32 mouse cellular contexts compared by ENCODE assay signal in the genomic region with DNA sequence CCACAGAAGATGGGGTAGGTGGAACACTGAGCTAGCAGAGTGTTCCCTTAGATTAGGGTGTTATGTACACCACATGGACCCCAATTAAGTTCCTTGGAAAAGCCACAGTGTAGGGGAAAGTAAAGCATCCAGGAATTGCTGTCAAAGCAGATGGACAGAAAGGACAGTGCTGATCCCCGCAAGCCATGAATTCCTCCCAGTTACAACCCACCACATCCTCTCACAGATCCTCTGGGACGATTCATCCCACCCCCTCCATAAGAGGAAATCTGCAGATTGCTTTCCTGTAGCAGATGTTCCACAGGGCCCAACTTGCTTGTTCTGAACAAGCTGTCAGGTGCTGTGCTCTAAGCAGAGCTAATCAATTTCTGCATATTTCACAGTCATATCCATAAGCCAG.
A peak's percentile ranks its signal among the peaks of the same experiment; 100 is the strongest.
DNase-seq lines count a peak whose midpoint lies in the region; ATAC-seq lines count a peak whose summit lies in the region.
"Had no signal": no experiment of that assay in that cellular context is flagged by ENCODE, and none has a peak within 500 bp of the region (broad histone marks: within the 10 kb centered on the region; RNA-seq: fewer than 3 reads in every experiment).

No protein-coding gene starts in this region.

- H3K4me3 ChIP-seq in midbrain, embryonic 14.5 days (replicated peaks; ENCODE audit: low read depth, low read length) = no peak overlapping the region
- H3K4me3 ChIP-seq in midbrain, embryonic 16.5 days (ENCODE audit: low read depth, low read length) = no peak overlapping the region
- H3K4me3 ChIP-seq in hindbrain, embryonic 14.5 days (replicated peaks; ENCODE audit: low read length) = no peak overlapping the region
- H3K4me3 ChIP-seq in kidney, embryonic 14.5 days (ENCODE audit: low read length) = no peak overlapping the region
- H3K4me3 ChIP-seq: embryonic facial prominence, embryonic 10.5 days; embryonic facial prominence, embryonic 15.5 days; forebrain, embryonic 12.5 days; hindbrain, embryonic 12.5 days; midbrain, embryonic 15.5 days had no signal

- H3K27me3 ChIP-seq in midbrain, embryonic 14.5 days (ENCODE audit: control insufficient read depth, insufficient read depth, low read length) = no peaks in the 10 kb centered on the region
- H3K27me3 ChIP-seq in midbrain, embryonic 16.5 days (ENCODE audit: control insufficient read depth, insufficient read depth, low read depth, low read length) = no peaks in the 10 kb centered on the region
- H3K27me3 ChIP-seq in hindbrain, embryonic 14.5 days (ENCODE audit: control insufficient read depth, insufficient read depth, low read length) = no peaks in the 10 kb centered on the region
- H3K27me3 ChIP-seq in kidney, embryonic 14.5 days (ENCODE audit: control insufficient read depth, insufficient read depth, low read length) = no peaks in the 10 kb centered on the region
- H3K27me3 ChIP-seq: embryonic facial prominence, embryonic 15.5 days; forebrain, embryonic 12.5 days; hindbrain, embryonic 12.5 days; midbrain, embryonic 15.5 days; Patski had no signal

- peak; percentile 5 for DNase-seq in midbrain, embryonic 14.5 days
- DNase-seq in layer of hippocampus, adult 11-12 months (ENCODE audit: low spot score) = peak; percentile 39
- peak; percentile 50 for DNase-seq in layer of hippocampus, adult 9-11 months
- no peak for DNase-seq in ovary, postnatal 36 days (ENCODE audit: low spot score)
- DNase-seq in hindbrain, embryonic 14.5 days (ENCODE audit: low spot score) = no peak
- DNase-seq: adrenal gland, postnatal 14 days; cerebellum, adult 18-20 months; cerebellum, postnatal 14 days; forebrain, postnatal 0 days; gastrocnemius, postnatal 14 days; heart, adult 11 months; heart, postnatal 36 days; kidney, adult 8-10 months; kidney, postnatal 10 days; liver; lung, adult 2 months; lung, postnatal 10 days; thymus, adult 2 months; thymus, postnatal 36 days had no signal

- 92% methylated on average over 2 of the region's 2 CpGs for WGBS in midbrain, embryonic 14.5 days
- WGBS in midbrain, embryonic 16.5 days = 78% methylated on average over 2 of the region's 2 CpGs
- 73% methylated on average over 2 of the region's 2 CpGs for WGBS in hindbrain, embryonic 14.5 days
- WGBS in kidney, embryonic 14.5 days = 77% methylated on average over 2 of the region's 2 CpGs

- no peak overlapping the region for H3K9ac ChIP-seq in midbrain, embryonic 14.5 days (replicated peaks; ENCODE audit: low read length)
- no peak overlapping the region for H3K9ac ChIP-seq in midbrain, embryonic 16.5 days (ENCODE audit: low read depth, low read length)
- H3K9ac ChIP-seq in hindbrain, embryonic 14.5 days = no peak overlapping the region
- H3K9ac ChIP-seq in kidney, embryonic 14.5 days (ENCODE audit: low read depth, low read length) = no peak overlapping the region
- H3K9ac ChIP-seq: embryonic facial prominence, embryonic 15.5 days; forebrain, embryonic 12.5 days; forebrain, postnatal 0 days; hindbrain, embryonic 12.5 days; liver, embryonic 14.5 days; midbrain, embryonic 15.5 days had no signal

- H3K36me3 ChIP-seq in midbrain, embryonic 14.5 days (ENCODE audit: control insufficient read depth, insufficient read depth, low read length) = no peaks in the 10 kb centered on the region
- H3K36me3 ChIP-seq in midbrain, embryonic 16.5 days (ENCODE audit: control insufficient read depth, insufficient read depth, low read length) = no peaks in the 10 kb centered on the region
- no peaks in the 10 kb centered on the region for H3K36me3 ChIP-seq in hindbrain, embryonic 14.5 days (replicated peaks; ENCODE audit: control insufficient read depth, insufficient read depth)
- H3K36me3 ChIP-seq in kidney, embryonic 14.5 days (ENCODE audit: control insufficient read depth, insufficient read depth, low read length) = no peaks in the 10 kb centered on the region
- H3K36me3 ChIP-seq: embryonic facial prominence, embryonic 10.5 days; embryonic facial prominence, embryonic 15.5 days; forebrain, embryonic 12.5 days; hindbrain, embryonic 12.5 days; midbrain, embryonic 15.5 days had no signal

- ATAC-seq in midbrain, embryonic 14.5 days (ENCODE audit: low FRiP score, low TSS enrichment) = no peak
- no peak for ATAC-seq in midbrain, embryonic 16.5 days
- no peak for ATAC-seq in hindbrain, embryonic 14.5 days (ENCODE audit: low FRiP score)
- no peak for ATAC-seq in kidney, embryonic 14.5 days (ENCODE audit: low FRiP score, low TSS enrichment)
- ATAC-seq: forebrain, postnatal 0 days; intestine, embryonic 16.5 days; midbrain, embryonic 15.5 days; Patski had no signal

- no peaks in the 10 kb centered on the region for H3K9me3 ChIP-seq in midbrain, embryonic 14.5 days (ENCODE audit: control insufficient read depth, low read length)
- no peaks in the 10 kb centered on the region for H3K9me3 ChIP-seq in midbrain, embryonic 16.5 days (replicated peaks; ENCODE audit: control insufficient read depth, low read length, poor library complexity, severe bottlenecking)
- no peaks in the 10 kb centered on the region for H3K9me3 ChIP-seq in hindbrain, embryonic 14.5 days (ENCODE audit: control insufficient read depth, low read length)
- H3K9me3 ChIP-seq in kidney, embryonic 14.5 days (ENCODE audit: control insufficient read depth, low read length) = no peaks in the 10 kb centered on the region
- H3K9me3 ChIP-seq: embryonic facial prominence, embryonic 10.5 days; embryonic facial prominence, embryonic 15.5 days; forebrain, embryonic 12.5 days; hindbrain, embryonic 12.5 days; midbrain, embryonic 15.5 days had no signal

- H3K27ac ChIP-seq in midbrain, embryonic 14.5 days (replicated peaks; ENCODE audit: low read depth, low read length) = no peak overlapping the region
- H3K27ac ChIP-seq in midbrain, embryonic 16.5 days (ENCODE audit: low read length) = no peak overlapping the region
- no peak overlapping the region for H3K27ac ChIP-seq in hindbrain, embryonic 14.5 days
- H3K27ac ChIP-seq in kidney, embryonic 14.5 days (ENCODE audit: low read depth, low read length) = no peak overlapping the region
- H3K27ac ChIP-seq: embryonic facial prominence, embryonic 10.5 days; embryonic facial prominence, embryonic 15.5 days; forebrain, embryonic 12.5 days; hindbrain, embryonic 12.5 days; liver, embryonic 14.5 days; macrophage; midbrain, embryonic 15.5 days; stomach, postnatal 0 days had no signal

- no peak overlapping the region for H3K4me2 ChIP-seq in midbrain, embryonic 14.5 days (ENCODE audit: low read length)
- no peak overlapping the region for H3K4me2 ChIP-seq in midbrain, embryonic 16.5 days (ENCODE audit: low read length)
- no peak overlapping the region for H3K4me2 ChIP-seq in hindbrain, embryonic 14.5 days (replicated peaks)
- no peak overlapping the region for H3K4me2 ChIP-seq in kidney, embryonic 14.5 days (replicated peaks; ENCODE audit: low read depth, low read length)
- H3K4me2 ChIP-seq: embryonic facial prominence, embryonic 15.5 days; forebrain, embryonic 12.5 days; heart, embryonic 11.5 days; hindbrain, embryonic 12.5 days; midbrain, embryonic 15.5 days had no signal

- 0 out of 2 replicates have a peak, but pooled peaks cover 3% of the 10 kb centered on the region for H3K4me1 ChIP-seq in midbrain, embryonic 14.5 days (ENCODE audit: control insufficient read depth, insufficient read depth, low read length)
- no peaks in the 10 kb centered on the region for H3K4me1 ChIP-seq in midbrain, embryonic 16.5 days (ENCODE audit: control insufficient read depth, insufficient read depth, low read length)
- no peaks in the 10 kb centered on the region for H3K4me1 ChIP-seq in hindbrain, embryonic 14.5 days (replicated peaks; ENCODE audit: control insufficient read depth, insufficient read depth, low read length)
- H3K4me1 ChIP-seq in kidney, embryonic 14.5 days (ENCODE audit: control insufficient read depth, insufficient read depth, low read length) = no peaks in the 10 kb centered on the region
- H3K4me1 ChIP-seq: embryonic facial prominence, embryonic 10.5 days; embryonic facial prominence, embryonic 15.5 days; forebrain, embryonic 12.5 days; hindbrain, embryonic 12.5 days; midbrain, embryonic 15.5 days had no signal

Comparison
In these comparisons a context has a peak if more than half of its experiments do, and no peak if none do; other contexts are left out.
1. DNase-seq: peak in midbrain, embryonic 14.5 days (single experiment), layer of hippocampus, adult 11-12 months (single experiment) and layer of hippocampus, adult 9-11 months (single experiment); none in ovary, postnatal 36 days (single experiment) and hindbrain, embryonic 14.5 days (single experiment).